Mouse (Mus musculus) urinary bladder, postnatal 4 days (tissue): ENCODE results near the gene BC048507.
"Not testable (repeated sequence)": the region's sequence is repeated elsewhere in the genome, so short reads cannot be mapped to it uniquely, and the experiment has no call there.

ENCODE experiments used
- DNase-seq, 2 experiments: peaks; one replicate each; pipeline ENCODE4 v3.0.0; 2021 to 2022; ENCODE audit warnings: low spot score in 2 of 2

Gene BC048507

GRCm38 (mm10) chr13:67863026-67863425, at the start of gene BC048507:
Gene BC048507, plus strand, starts transcription at chr13:67863326.
- DNase-seq: no peak

DNA sequence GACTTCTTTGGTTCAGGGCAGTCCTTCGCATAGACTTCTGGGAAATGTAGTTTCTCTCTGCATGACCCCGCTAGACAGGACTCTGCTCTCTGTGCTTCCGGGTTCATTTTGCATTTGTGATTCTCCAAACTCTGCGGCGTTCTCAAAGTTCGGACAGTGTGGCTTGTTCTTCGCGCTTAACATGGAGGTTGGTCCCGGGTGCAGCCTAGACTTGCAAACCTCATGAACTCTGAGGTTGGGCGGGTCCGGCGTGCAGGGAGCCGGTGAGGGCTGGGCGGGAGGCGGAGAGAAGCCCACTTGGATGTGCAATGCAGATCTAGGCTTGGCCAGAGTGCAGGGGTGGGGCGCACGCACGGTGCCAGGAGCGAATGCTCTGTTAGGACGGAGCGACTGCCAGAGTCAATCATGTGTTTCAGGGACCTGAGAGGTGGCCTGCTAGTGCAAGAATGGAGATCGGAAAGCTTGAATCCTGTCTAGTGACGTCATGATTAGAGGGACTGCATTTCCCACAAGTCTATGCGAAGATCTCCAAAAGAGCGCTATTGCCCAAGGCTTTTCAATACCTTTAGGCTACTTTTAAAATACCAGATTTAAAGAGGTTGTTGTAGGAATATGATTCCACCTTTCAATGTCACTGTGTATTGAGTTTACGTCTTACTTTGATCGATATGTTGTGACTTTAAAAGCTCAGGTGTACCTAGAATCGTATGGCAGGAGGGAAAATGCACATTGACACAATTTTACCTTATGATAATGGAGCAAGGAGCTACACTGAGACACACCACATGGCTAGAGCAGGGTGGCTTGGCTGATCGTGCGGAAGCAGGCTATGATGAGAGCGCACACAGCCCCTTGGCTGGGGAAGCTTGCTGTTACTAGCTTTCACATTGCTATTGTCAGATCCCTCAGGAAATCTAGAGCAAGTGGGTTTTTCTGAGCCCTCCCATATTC, 49.1 kb upstream of the BC048507 start, which contains the start of gene Zfp273:
TSS of gene Zfp273 (plus strand) at position 31 of the 951 bp plus-strand sequence.
- peak; percentile 64 to 66 for DNase-seq

DNA sequence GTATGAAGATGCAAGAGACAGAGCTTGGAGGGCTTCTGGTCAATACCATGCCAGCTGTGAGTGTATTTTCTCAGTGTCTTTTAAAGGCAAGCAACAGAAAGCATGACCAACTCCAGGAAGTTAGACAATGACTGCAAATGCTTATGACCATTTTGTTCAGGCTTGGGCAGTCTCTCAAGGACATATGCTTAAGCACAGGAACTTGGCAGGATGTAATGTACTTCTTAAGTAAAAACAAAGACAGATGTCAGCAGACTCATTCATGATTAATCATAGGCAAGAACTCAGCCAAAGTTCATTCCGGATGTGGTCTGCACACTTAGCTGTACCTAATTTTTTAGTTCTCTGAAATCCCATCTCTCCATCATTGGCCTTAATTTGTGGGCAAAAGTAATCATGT, 44.5 kb upstream of the BC048507 start:
- no peak for DNase-seq

DNA sequence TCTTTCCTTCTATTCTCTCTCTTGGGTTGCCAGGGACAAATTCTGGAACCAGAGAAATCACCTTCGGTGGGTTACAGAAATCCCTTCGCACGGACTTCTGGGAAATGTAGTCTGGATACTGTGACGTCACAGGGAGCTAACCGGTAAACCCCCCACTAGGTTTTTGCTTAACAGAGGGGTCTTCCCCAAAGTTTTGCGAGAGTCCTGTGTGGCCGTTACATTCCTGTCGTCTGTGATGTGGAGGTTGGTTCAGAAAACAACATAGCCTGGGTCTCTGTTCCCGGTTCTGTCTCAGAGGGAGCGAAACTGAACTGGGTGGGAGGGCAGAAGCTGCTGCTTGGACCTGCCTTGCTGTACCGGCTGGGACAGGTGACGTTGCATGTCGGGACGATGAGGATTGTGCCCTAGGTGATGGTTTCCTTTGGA, 32.2 kb upstream of the BC048507 start, which contains the start of gene Gm10037:
TSS of gene Gm10037 (plus strand) at position 196 of the 426 bp plus-strand sequence.
- no peak for DNase-seq

GRCm38 (mm10) chr13:67833137-67833536, 30.0 kb upstream of the BC048507 start:
- DNase-seq: not testable (repeated sequence)

DNA sequence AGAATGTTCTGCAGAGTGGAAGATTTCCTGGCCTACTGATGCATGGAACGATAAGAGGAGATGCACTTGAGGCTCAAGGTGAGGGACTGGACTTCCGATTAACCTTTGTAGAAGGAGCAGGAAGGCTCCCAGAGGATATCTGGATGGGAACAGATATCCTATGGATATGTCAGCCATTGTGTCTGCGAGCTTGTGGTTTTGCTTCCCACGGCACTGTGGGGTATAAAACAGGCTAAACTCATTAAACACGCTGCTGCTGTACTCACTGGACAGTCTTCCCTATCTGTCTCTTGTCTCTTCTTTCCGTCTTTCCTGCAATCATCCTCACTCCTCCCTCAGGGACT, 19.4 kb upstream of the BC048507 start:
- DNase-seq: no peak

DNA sequence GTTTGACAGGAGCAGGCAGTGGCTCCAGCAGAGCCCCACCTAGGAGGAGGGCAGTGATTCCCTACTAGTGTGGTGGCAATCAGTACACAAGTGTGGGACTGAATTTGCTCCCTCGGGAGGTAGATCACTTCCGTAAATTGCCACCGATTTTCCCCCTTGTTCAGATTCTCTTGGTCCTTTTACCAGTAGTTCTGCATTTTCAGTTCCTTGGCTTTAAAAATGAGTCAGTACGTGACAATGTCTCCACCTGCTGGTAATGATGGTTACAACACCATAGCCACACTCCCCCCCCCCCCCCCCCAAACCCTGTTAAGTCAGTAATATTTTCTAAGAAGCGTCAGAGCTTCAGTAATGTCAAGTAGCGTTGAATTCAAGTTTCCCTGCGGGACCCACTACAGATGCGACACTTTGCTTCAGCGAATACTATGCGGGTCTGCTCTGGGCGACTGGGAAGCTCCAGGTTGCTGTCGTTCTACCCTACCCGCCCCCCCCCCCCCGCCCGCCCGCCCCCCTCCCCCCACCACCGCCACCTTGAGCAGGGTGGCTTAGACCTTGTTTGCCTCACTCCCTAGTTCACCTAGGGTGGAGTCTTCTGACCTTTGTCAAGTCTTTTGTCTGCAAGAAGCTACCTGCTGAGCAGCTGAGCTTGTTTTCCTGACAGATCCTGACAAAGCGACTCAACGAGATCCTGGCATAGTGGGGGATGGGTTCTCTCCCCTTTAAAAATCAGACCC, 18.8 kb upstream of the BC048507 start:
- DNase-seq: no peak

DNA sequence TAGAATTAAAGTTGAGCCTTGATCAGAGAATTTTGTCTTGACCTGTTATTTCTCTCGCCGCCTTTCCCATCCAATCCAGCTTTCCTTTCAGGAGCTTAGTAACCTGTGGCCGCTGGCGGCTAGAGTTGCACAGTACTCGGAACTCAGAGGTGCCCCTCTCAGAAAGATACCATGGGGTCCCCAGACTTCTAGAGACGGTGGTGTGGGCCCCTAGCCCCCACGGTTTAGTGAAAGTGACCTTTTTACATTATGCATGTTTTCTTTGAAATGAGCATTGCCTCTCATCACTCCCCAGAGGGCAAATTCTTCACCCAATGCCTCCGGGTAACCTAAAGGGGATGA, 18.3 kb upstream of the BC048507 start:
- DNase-seq: no peak

- DNase-seq: no peak
Measured at GRCm38 (mm10) chr13:67850361-67850760, 12.8 kb upstream of the BC048507 start.

- no peak for DNase-seq
Measured at GRCm38 (mm10) chr13:67853130-67853529, 10.0 kb upstream of the BC048507 start.

GRCm38 (mm10) chr13:67853983-67854382, 9.1 kb upstream of the BC048507 start:
- DNase-seq: no peak

DNA sequence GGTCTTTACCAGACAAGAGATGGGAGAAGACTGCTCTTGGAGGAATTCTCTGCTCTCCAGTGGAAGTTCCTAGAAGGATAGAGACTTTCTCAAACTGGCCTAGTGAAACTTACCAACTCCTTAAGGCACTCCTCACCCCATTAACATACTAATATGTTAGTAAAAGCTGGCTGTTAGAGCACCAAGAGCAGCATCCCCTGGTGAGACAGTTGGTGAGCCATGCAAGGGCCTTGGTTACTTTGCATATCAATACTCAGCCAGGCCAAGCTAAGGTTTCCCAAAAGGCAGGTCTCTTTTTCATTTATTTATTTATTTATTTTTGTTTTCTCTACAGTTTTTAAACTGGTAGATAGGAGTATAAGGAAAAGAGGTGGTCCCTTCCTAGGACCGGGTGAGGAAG, 5.8 kb upstream of the BC048507 start:
- no peak for DNase-seq

DNA sequence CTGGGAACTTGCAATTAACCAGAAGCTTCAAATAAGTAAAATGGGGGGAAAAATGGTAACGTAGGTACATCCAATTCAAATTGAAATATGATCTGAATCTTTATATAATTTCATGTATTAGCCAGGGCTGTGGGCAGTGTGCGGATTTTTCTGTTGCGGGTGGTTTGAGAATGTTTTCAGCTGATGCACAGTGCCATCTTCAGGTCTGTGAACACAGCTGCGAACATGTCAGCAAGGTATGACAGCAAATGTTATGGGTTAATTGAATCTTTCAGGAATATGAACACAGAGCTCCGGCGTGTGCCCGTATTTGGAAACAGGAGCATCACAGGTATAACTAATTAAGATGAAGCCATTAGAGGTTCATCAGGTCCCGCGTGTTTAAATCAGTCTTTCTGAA, 618 bp upstream of the BC048507 start:
- no peak for DNase-seq

DNA sequence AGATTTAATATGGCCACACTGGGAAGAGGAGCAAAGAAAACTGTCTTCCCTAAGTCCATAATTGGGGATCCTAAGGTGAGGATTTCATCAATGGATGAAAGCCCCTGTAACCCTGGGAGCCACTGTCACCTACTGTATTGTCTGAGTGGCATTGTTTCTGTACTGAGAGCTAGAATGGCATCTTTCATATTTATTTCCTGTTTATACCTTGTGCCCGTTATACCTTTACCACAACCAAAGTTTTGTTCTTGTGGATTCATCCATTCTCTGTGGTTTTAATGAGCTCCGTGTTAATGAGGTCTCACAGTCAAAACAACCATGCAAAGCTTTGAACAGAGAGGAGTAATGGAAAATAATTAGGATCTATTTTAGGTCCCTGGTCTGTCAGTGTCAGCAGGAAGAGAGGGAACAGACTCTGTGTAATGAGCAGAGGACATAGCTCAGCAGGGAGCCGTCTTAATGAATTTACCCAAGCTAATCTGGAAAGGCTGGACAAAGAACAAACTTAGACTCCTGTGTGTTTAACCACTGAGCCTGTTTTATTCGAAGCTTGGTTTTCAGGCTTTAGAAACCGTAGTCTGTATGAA, 1.7 kb downstream of the BC048507 start:
- DNase-seq: no peak

- no peak for DNase-seq
Measured at GRCm38 (mm10) chr13:67867899-67868298, 4.8 kb downstream of the BC048507 start.

DNA sequence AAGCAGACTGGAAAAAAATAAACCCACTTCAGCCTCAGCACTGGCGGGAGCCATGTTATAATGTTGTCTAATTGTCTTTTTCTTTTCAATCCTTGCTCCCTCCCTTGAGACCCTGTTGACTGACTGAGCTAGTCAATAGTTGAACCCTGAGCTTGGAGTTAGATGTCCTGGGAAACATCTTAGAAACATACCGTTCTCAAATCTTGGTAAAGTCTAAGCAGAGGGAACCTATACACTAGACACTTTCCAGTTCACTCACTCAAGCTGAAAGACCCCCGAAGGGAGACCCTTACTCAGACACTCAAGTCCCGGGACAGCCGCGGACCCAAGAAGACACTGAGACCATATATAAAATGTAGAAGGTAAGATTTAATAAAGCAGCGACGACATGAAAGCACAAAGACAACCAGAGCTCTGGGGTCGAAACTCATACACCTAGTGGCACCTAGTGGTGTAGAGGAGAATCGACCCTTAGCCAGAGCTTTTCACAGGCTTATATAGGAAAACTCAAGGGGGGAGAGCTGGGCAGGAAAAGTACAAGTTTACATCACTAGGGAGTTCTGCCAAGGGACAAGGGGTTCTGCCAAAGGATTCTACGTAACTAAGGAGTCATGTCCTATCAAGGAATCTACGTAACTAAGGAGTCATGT, 13.0 kb downstream of the BC048507 start:
- DNase-seq: not testable (repeated sequence)

DNA sequence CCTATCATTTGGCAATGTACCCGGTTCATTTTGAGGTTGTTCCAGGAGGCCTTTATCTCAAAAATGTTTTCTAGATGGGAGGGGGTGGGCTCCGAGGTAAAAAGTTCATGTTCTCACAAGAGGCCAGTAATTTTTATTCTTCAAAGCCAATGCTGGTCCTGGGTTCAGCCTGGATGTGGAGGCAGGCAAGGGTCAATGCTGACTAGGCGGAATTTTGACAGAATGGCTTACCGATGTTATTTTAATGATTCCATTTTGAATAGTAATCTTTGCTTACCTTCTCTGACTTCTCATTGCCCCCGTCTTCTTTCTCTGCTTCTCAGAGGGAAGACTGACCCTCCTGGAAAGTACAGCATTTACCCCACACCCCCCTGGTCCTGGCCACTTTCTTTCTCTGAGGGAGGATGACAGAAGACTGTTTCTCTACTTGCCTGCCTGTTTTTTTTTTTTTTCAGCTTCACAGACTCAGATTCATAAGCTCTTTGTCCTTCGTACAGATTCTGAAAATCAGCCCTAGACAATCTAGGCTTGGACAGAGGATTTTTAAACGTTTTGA, 13.7 kb downstream of the BC048507 start:
- no peak for DNase-seq

DNA sequence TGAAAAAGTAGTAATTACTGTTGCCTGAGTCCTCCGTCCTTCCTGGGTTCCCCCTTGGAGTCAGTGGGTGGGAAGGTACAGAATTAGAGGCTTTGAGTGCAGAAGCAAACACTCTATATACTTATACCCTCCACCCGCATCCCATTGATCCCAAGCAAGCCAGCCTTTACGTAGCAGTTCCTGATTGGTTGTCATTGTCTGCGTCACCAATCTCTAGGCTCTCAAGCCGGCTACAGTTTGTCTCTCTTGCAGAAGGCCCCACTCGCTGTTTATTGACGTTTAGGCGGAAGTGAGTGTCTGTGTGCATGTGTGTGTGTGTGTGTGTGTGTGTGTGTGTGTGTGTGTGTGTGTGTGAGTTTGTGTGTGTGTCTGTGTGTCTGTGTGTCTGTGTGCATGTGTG, 20.8 kb downstream of the BC048507 start:
- DNase-seq: no peak

DNA sequence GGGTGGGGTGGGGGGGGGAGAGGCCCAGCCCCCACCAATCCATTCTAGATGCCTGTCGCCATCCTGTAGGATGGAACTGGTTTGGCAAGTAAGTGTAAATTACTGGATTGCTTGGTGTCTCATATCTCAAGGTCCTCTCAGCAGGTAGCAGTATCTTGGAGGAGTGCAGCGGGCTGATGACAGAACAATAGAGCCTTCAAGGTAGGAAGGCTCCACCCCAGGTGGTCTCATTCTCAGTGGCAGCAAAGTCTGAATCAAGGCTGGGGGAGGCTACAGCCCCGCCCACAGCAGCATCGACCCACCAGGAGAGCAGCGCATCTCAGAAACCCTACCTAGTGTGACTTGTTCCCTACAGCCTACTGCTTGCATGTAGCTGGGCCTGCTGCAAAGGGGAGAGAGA, 46.6 kb downstream of the BC048507 start:
- no peak for DNase-seq
